Mouse (Mus musculus) heart, embryonic 13.5 days (tissue): ENCODE measurements around the gene Slc13a4. TPM values are rescaled to one million over a fixed set of nuclear protein-coding genes. Genes with fewer than 3 reads are reported as not detected.

Experiments used
- ATAC-seq: fragments of 200-750 bp; cut with Nextera tagmentation; 2 replicates; pipeline ENCODE4 v1.8.0; 2017; ENCODE audit warnings: moderate TSS enrichment; ENCODE audit not compliant: insufficient number of reproducible peaks, low FRiP score, low TSS enrichment; ENCODE audit errors: extremely low read depth
- H3K27ac ChIP-seq: fragments of 300-500 bp; sonication (generic); replicated peaks from 2 replicates; pipeline ENCODE4 v1.5.1; 2015; ENCODE audit warnings: moderate library complexity, mild to moderate bottlenecking, inconsistent platforms
- H3K27me3 ChIP-seq: fragments of 300-500 bp; sonication (generic); replicated peaks from 2 replicates; pipeline ENCODE4 v1.6.1; 2015; ENCODE audit warnings: mild to moderate bottlenecking, inconsistent platforms
- H3K36me3 ChIP-seq: fragments of 300-500 bp; sonication (generic); 2 replicates; pipeline ENCODE4 v1.6.1; 2015; ENCODE audit warnings: mild to moderate bottlenecking, inconsistent platforms
- H3K4me1 ChIP-seq: fragments of 300-500 bp; sonication (generic); 2 replicates; pipeline ENCODE4 v1.6.1; 2015; ENCODE audit warnings: inconsistent platforms
- H3K4me2 ChIP-seq: fragments of 300-500 bp; sonication (generic); 2 replicates; pipeline ENCODE4 v1.6.1; 2015; ENCODE audit warnings: inconsistent platforms, mild to moderate bottlenecking, moderate library complexity
- H3K4me3 ChIP-seq: fragments of 300-500 bp; sonication (generic); 2 replicates; pipeline ENCODE4 v1.5.1; 2015; ENCODE audit warnings: moderate library complexity, mild to moderate bottlenecking, inconsistent platforms
- H3K9ac ChIP-seq: fragments of 300-500 bp; sonication (generic); 2 replicates; pipeline ENCODE4 v1.6.1; 2015; ENCODE audit warnings: inconsistent platforms, mild to moderate bottlenecking, moderate library complexity
- H3K9me3 ChIP-seq: fragments of 300-500 bp; sonication (generic); 2 replicates; pipeline ENCODE4 v1.6.1; 2016; ENCODE audit warnings: inconsistent platforms
- WGBS: fragments of 180-500 bp; shearing (Covaris S2); methylation state at CpG from one replicate; pipeline ENCODE4 v1.1.7; 2015; ENCODE audit warnings: mixed read lengths; 5-methylcytosine and 5-hydroxymethylcytosine counted together
- polyA plus RNA-seq: library from polyadenylated mRNA; unstranded; fragments of >200 nt; fragmentation: Nextera tagmentation; extraction: Ambion mirVana; gene quantifications from 2 replicates; pipeline ENCODE4 v1.2.1, GENCODE M21; 2015

The Slc13a4 gene
- 1.3 TPM in 2 replicates for polyA plus RNA-seq

- Histone ChIP-seq H3K9ac (no peak within 1 kb of the TSS), H3K27me3 (no peaks in the 10 kb centered on the region), H3K4me1 (peaks cover 22% of the 10 kb centered on the region), H3K27ac (no peak within 1 kb of the TSS; the same call in 1 of the 2 replicates), H3K4me2 (0 out of 2 replicates have a peak within 1 kb of the TSS, but pooled peaks have one; percentile 16), H3K36me3 (no peaks in the 10 kb centered on the region), H3K9me3 (no peaks in the 10 kb centered on the region), H3K4me3 (no peak within 1 kb of the TSS)
- no peak for ATAC-seq
- 31% methylated on average over 7 of the region's 7 CpGs for WGBS
Measured at GRCm38 (mm10) chr6:35308037-35308436, at the start of gene Slc13a4. TSS of gene Slc13a4 (minus strand) at chr6:35308131.

GRCm38 (mm10) chr6:35355320-35355719, 47.4 kb upstream of the Slc13a4 start:
- no peak overlapping the region for H3K9ac ChIP-seq
- H3K27ac ChIP-seq, result no peak overlapping the region
- no peak for ATAC-seq
- WGBS, result 89% methylated on average over 3 of the region's 3 CpGs
- H3K36me3 ChIP-seq, result no peaks in the 10 kb centered on the region
- peaks cover 15% of the 10 kb centered on the region for H3K4me1 ChIP-seq
- H3K27me3 ChIP-seq, result no peaks in the 10 kb centered on the region
- no peak overlapping the region for H3K4me3 ChIP-seq
- no peak overlapping the region for H3K4me2 ChIP-seq
- no peaks in the 10 kb centered on the region for H3K9me3 ChIP-seq

- H3K4me1 ChIP-seq, result peaks cover 15% of the 10 kb centered on the region
- H3K36me3 ChIP-seq, result no peaks in the 10 kb centered on the region
- no peak overlapping the region for H3K27ac ChIP-seq
- H3K27me3 ChIP-seq, result no peaks in the 10 kb centered on the region
- 41% methylated on average over 6 of the region's 6 CpGs for WGBS
- ATAC-seq, result no peak
- H3K9me3 ChIP-seq, result no peaks in the 10 kb centered on the region
- 0 out of 2 replicates have a peak overlapping the region, but pooled peaks have one; percentile 14 for H3K9ac ChIP-seq
- H3K4me2 ChIP-seq, result 0 out of 2 replicates have a peak overlapping the region, but pooled peaks have one; percentile 42
- no peak overlapping the region for H3K4me3 ChIP-seq
Measured at GRCm38 (mm10) chr6:35354622-35354998, 46.7 kb upstream of the Slc13a4 start.

- H3K27ac ChIP-seq, result no peak overlapping the region
- no peaks in the 10 kb centered on the region for H3K36me3 ChIP-seq
- H3K4me1 ChIP-seq, result peaks cover 15% of the 10 kb centered on the region
- H3K4me3 ChIP-seq, result no peak overlapping the region
- ATAC-seq, result no peak
- H3K9ac ChIP-seq, result peak overlapping the region; percentile 14; the same call in 1 of the 2 replicates
- H3K27me3 ChIP-seq, result no peaks in the 10 kb centered on the region
- H3K4me2 ChIP-seq, result peak overlapping the region; percentile 42
- no peaks in the 10 kb centered on the region for H3K9me3 ChIP-seq
- 23% methylated on average over 17 of the region's 18 CpGs for WGBS
Measured at GRCm38 (mm10) chr6:35353846-35354621, 46.1 kb upstream of the Slc13a4 start.

- no peak for ATAC-seq
- Histone ChIP-seq H3K4me3 (no peak overlapping the region), H3K27ac (no peak overlapping the region), H3K9ac (no peak overlapping the region), H3K4me2 (peak overlapping the region; percentile 42), H3K4me1 (peaks cover 15% of the 10 kb centered on the region), H3K9me3 (no peaks in the 10 kb centered on the region), H3K36me3 (no peaks in the 10 kb centered on the region), H3K27me3 (no peaks in the 10 kb centered on the region)
- WGBS, result 64% methylated on average over 5 of the region's 5 CpGs
Measured at GRCm38 (mm10) chr6:35353416-35353815, 45.5 kb upstream of the Slc13a4 start.

GRCm38 (mm10) chr6:35352867-35353266, 44.9 kb upstream of the Slc13a4 start:
- no peak overlapping the region for H3K9ac ChIP-seq
- no peak overlapping the region for H3K4me2 ChIP-seq
- H3K4me3 ChIP-seq, result no peak overlapping the region
- H3K4me1 ChIP-seq, result peaks cover 15% of the 10 kb centered on the region
- WGBS, result 65% methylated on average over 8 of the region's 8 CpGs
- ATAC-seq, result no peak
- no peaks in the 10 kb centered on the region for H3K27me3 ChIP-seq
- no peaks in the 10 kb centered on the region for H3K9me3 ChIP-seq
- no peaks in the 10 kb centered on the region for H3K36me3 ChIP-seq
- no peak overlapping the region for H3K27ac ChIP-seq

- H3K9me3 ChIP-seq, result no peaks in the 10 kb centered on the region
- H3K9ac ChIP-seq, result no peak overlapping the region
- no peaks in the 10 kb centered on the region for H3K27me3 ChIP-seq
- H3K4me1 ChIP-seq, result peaks cover 15% of the 10 kb centered on the region
- ATAC-seq, result no peak
- no peak overlapping the region for H3K27ac ChIP-seq
- H3K4me3 ChIP-seq, result no peak overlapping the region
- 88% methylated on average over 3 of the region's 3 CpGs for WGBS
- H3K36me3 ChIP-seq, result no peaks in the 10 kb centered on the region
- no peak overlapping the region for H3K4me2 ChIP-seq
Measured at GRCm38 (mm10) chr6:35351826-35352225, 43.9 kb upstream of the Slc13a4 start.

GRCm38 (mm10) chr6:35349784-35350183, 41.9 kb upstream of the Slc13a4 start:
- ATAC-seq, result no peak
- no peak overlapping the region for H3K27ac ChIP-seq
- WGBS, result 56% methylated on average over 7 of the region's 7 CpGs
- no peak overlapping the region for H3K4me3 ChIP-seq
- H3K9ac ChIP-seq, result no peak overlapping the region
- H3K36me3 ChIP-seq, result no peaks in the 10 kb centered on the region
- H3K9me3 ChIP-seq, result no peaks in the 10 kb centered on the region
- no peak overlapping the region for H3K4me2 ChIP-seq
- H3K4me1 ChIP-seq, result peaks cover 15% of the 10 kb centered on the region
- H3K27me3 ChIP-seq, result no peaks in the 10 kb centered on the region

GRCm38 (mm10) chr6:35338640-35339039, 30.7 kb upstream of the Slc13a4 start:
- no peak overlapping the region for H3K4me3 ChIP-seq
- H3K9me3 ChIP-seq, result no peaks in the 10 kb centered on the region
- no peaks in the 10 kb centered on the region for H3K36me3 ChIP-seq
- no peak for ATAC-seq
- peaks cover 13% of the 10 kb centered on the region for H3K4me1 ChIP-seq
- H3K27ac ChIP-seq, result no peak overlapping the region
- WGBS, result 26% methylated on average over 3 of the region's 3 CpGs
- no peaks in the 10 kb centered on the region for H3K27me3 ChIP-seq
- no peak overlapping the region for H3K9ac ChIP-seq
- no peak overlapping the region for H3K4me2 ChIP-seq

GRCm38 (mm10) chr6:35337836-35338235, 29.9 kb upstream of the Slc13a4 start:
- Histone ChIP-seq H3K36me3 (no peaks in the 10 kb centered on the region), H3K4me1 (peaks cover 14% of the 10 kb centered on the region), H3K9ac (no peak overlapping the region), H3K4me2 (no peak overlapping the region), H3K4me3 (no peak overlapping the region), H3K9me3 (no peaks in the 10 kb centered on the region), H3K27me3 (no peaks in the 10 kb centered on the region), H3K27ac (no peak overlapping the region)
- WGBS, result 61% methylated on average over 8 of the region's 8 CpGs
- ATAC-seq, result no peak

- no peaks in the 10 kb centered on the region for H3K27me3 ChIP-seq
- H3K9ac ChIP-seq, result no peak overlapping the region
- ATAC-seq, result no peak
- H3K27ac ChIP-seq, result no peak overlapping the region
- no peak overlapping the region for H3K4me3 ChIP-seq
- H3K4me1 ChIP-seq, result peaks cover 26% of the 10 kb centered on the region
- no peaks in the 10 kb centered on the region for H3K36me3 ChIP-seq
- H3K9me3 ChIP-seq, result no peaks in the 10 kb centered on the region
- H3K4me2 ChIP-seq, result no peak overlapping the region
- 43% methylated on average over 5 of the region's 5 CpGs for WGBS
Measured at GRCm38 (mm10) chr6:35335452-35335851, 27.5 kb upstream of the Slc13a4 start.

- H3K9ac ChIP-seq, result no peak overlapping the region
- H3K4me2 ChIP-seq, result no peak overlapping the region
- no peaks in the 10 kb centered on the region for H3K36me3 ChIP-seq
- 75% methylated on average over 4 of the region's 4 CpGs for WGBS
- H3K27me3 ChIP-seq, result no peaks in the 10 kb centered on the region
- no peaks in the 10 kb centered on the region for H3K9me3 ChIP-seq
- H3K27ac ChIP-seq, result no peak overlapping the region
- ATAC-seq, result no peak
- peaks cover 27% of the 10 kb centered on the region for H3K4me1 ChIP-seq
- no peak overlapping the region for H3K4me3 ChIP-seq
Measured at GRCm38 (mm10) chr6:35334278-35334677, 26.3 kb upstream of the Slc13a4 start.
